Mouse (Mus musculus) kidney, adult 2 months (tissue): ENCODE measurements around the gene D11Wsu47e.

Experiments used
- CTCF ChIP-seq: fragments of 200-500 bp; conservative IDR thresholded peaks from 2 replicates; pipeline ENCODE4 v1.5.1; 2011; ENCODE audit warnings: low read depth, mild to moderate bottlenecking, control low read depth, low read length, moderate library complexity, mixed read lengths; ENCODE audit not compliant: insufficient read depth, insufficient read length
- POLR2A ChIP-seq: fragments of 200-500 bp; IDR thresholded peaks from one replicate; pipeline ENCODE4 v1.6.1; 2011; ENCODE audit warnings: low read depth, low read length, control low read depth

DNA sequence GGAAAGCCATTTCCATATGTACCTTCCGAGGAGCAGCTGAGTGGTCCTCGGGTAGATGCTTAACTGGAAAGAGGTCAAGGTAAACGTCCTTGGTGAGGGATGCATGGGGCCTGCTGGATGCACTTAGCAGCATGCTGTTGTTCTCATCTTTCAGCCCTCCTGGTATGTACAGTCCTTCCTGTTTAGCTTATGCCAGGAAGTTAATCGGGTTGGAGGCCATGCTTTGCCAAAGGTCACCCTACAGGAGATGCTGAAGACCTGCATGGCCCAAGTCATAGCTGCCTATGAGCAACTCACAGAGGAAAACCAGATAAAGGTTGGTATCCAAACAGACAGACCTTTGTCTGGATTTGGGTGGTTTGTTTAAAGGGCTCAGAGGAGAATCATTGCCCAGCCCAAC lies 27.0 kb upstream of the D11Wsu47e start:
- TF ChIP-seq CTCF = no peak
- TF ChIP-seq POLR2A = no peak
